Mouse (Mus musculus): ENCODE results near the gene Il4i1. TPM values are rescaled to one million over a fixed set of nuclear protein-coding genes. Genes with fewer than 3 reads are reported as not detected.
A peak's percentile ranks its signal among the peaks of the same experiment; 100 is the strongest.

Gene Il4i1
- polyA plus RNA-seq, 1 experiment, result 71.7 TPM

DNA sequence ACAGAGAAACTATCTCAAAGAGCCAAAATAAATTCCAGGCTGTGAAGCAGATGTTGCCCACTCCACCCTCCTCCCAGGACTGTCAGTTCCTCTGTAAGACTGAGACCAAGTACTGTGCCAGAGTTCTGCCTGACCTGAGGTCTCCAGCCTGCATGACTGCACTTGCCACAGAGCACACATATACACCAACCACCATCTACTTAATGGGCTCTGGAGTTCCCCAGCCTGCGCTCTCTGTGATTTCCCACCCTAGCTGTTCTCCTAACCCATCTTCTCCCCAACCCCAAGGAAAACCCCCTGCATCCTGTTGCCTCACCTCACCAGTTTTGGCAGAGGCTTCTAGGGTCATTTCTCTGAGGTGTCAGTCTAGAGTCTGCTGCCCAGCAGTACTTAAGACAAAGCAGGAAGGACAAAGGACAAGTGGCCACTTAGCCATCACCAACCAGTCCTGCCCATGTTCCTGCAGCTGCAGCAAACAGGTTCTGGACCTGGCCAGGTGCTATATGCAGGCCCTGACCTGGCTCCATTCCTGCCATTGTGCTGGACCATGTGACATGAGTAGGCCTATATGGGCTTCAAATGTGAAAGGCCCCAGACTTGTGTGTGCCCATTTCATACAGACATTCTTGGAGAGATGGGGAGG, 19.3 kb downstream of the Il4i1 start:
- peaks cover 11% of the 10 kb centered on the region for H3K4me1 ChIP-seq (replicated peaks; ENCODE audit: control insufficient read depth, insufficient read depth, low read length)
- H3K27me3 ChIP-seq (ENCODE audit: control insufficient read depth, insufficient read depth, low read length), result peaks cover 2% of the 10 kb centered on the region; the same call in 1 of the 2 replicates
- H3K4me3 ChIP-seq (ENCODE audit: control insufficient read depth, insufficient read depth, low read length), result no peak overlapping the region
- TF ChIP-seq POLR2A (IDR thresholded peaks at IDR 0.05; ENCODE audit: control insufficient read depth, extremely low read depth, insufficient read depth, low read length, poor library complexity), result no peak
- peaks cover 11% of the 10 kb centered on the region for H3K36me3 ChIP-seq (ENCODE audit: control insufficient read depth, insufficient read depth, low read length)
- no peak for DNase-seq
- 92% methylated on average over 1 of the region's 1 CpGs for WGBS
- H3K27ac ChIP-seq (ENCODE audit: control insufficient read depth, insufficient read depth, low read length), result no peak overlapping the region

DNA sequence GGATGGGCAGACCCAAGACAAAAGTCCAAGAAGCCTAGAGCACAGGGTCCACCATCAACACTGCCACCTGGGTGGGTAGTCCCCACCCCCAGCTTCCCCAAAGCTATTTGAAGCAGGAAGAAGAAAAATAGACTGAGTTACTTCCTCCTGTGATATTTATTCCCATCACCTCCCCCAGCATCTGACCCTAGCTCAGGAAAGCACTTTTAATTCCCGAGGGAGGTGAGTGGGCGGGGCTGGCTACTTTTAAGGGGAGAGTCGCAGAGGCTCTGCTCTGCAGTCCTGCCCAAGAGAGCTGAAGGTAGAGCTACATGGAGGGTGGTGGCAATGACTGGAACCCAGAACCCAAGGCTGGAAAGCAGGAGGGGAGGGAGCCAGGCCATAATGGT, 19.8 kb downstream of the Il4i1 start:
- TF ChIP-seq CTCF (IDR thresholded peaks at IDR 0.05; ENCODE audit: borderline replicate concordance, control insufficient read depth, extremely low read depth, insufficient read depth, low read length, poor library complexity) (no peak), POLR2A (IDR thresholded peaks at IDR 0.05; ENCODE audit: control insufficient read depth, extremely low read depth, insufficient read depth, low read length, poor library complexity) (no peak)
- Histone ChIP-seq H3K27me3 (ENCODE audit: control insufficient read depth, insufficient read depth, low read length) (peaks cover 2% of the 10 kb centered on the region; the same call in 1 of the 2 replicates), H3K27ac (ENCODE audit: control insufficient read depth, insufficient read depth, low read length) (no peak overlapping the region), H3K4me1 (replicated peaks; ENCODE audit: control insufficient read depth, insufficient read depth, low read length) (peaks cover 11% of the 10 kb centered on the region), H3K36me3 (ENCODE audit: control insufficient read depth, insufficient read depth, low read length) (peaks cover 9% of the 10 kb centered on the region), H3K4me3 (ENCODE audit: control insufficient read depth, insufficient read depth, low read length) (peak overlapping the region; percentile 19; the same call in 1 of the 2 replicates)
- no peak for DNase-seq
- WGBS, result 58% methylated on average over 3 of the region's 3 CpGs

DNA sequence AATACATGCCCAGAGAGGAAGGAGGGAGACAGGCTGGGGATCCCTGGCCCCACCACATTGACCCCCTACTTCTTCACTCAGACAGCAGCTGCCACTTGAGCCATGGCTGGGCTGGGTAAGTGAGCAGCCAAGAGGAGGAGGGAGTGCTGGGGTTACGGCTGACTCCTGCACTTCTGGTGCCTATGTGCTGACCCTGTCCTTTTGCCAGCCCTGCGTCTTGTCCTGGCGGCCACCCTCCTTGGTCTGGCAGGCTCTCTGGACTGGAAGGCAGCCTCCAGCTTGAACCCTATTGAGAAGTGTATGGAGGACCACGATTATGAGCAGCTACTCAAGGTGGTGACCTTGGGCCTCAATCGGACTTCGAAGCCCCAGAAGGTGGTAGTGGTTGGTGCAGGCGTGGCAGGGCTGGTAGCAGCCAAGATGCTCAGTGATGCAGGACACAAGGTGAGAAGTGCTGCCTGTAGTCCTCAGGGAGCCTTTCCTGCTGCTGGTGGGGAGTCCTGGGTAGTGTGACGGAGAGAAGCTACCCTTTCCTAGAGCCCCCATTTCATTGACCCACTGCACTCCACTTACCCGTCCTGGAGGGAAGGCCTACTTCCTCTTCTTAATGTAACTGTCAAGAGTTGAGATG, 20.4 kb downstream of the Il4i1 start:
- Histone ChIP-seq H3K4me3 (ENCODE audit: control insufficient read depth, insufficient read depth, low read length) (peak overlapping the region; percentile 19; the same call in 1 of the 2 replicates), H3K36me3 (ENCODE audit: control insufficient read depth, insufficient read depth, low read length) (peaks cover 3% of the 10 kb centered on the region), H3K27me3 (ENCODE audit: control insufficient read depth, insufficient read depth, low read length) (peaks cover 2% of the 10 kb centered on the region; the same call in 1 of the 2 replicates), H3K27ac (ENCODE audit: control insufficient read depth, insufficient read depth, low read length) (no peak overlapping the region), H3K4me1 (replicated peaks; ENCODE audit: control insufficient read depth, insufficient read depth, low read length) (peaks cover 11% of the 10 kb centered on the region)
- DNase-seq, result no peak
- WGBS, result 90% methylated on average over 9 of the region's 9 CpGs
- TF ChIP-seq CTCF (IDR thresholded peaks at IDR 0.05; ENCODE audit: borderline replicate concordance, control insufficient read depth, extremely low read depth, insufficient read depth, low read length, poor library complexity) (no peak), POLR2A (IDR thresholded peaks at IDR 0.05; ENCODE audit: control insufficient read depth, extremely low read depth, insufficient read depth, low read length, poor library complexity) (no peak)

DNA sequence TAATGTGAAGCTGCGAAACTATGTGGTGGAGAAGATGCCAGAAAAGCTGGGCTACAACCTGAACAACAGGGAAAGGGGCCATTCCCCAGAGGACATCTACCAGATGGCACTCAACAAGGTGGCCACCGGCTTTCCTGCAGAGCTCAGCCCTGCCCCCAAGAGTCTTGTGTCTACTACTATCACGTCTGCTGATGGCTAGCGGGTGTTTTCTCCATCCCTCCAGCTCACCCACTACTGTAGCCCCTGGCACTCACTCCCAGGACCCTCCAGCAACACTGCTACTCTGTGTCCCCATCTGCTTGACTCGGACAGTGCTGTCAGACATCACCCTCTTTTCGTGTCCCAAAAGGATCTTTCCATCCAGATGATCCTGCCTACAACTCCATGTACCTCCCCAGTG, 21.9 kb downstream of the Il4i1 start:
- Histone ChIP-seq H3K27me3 (ENCODE audit: control insufficient read depth, insufficient read depth, low read length) (peaks cover 2% of the 10 kb centered on the region; the same call in 1 of the 2 replicates), H3K4me3 (ENCODE audit: control insufficient read depth, insufficient read depth, low read length) (no peak overlapping the region), H3K36me3 (ENCODE audit: control insufficient read depth, insufficient read depth, low read length) (peaks cover 14% of the 10 kb centered on the region), H3K4me1 (replicated peaks; ENCODE audit: control insufficient read depth, insufficient read depth, low read length) (peaks cover 11% of the 10 kb centered on the region), H3K27ac (ENCODE audit: control insufficient read depth, insufficient read depth, low read length) (no peak overlapping the region)
- DNase-seq, result no peak
- TF ChIP-seq POLR2A (IDR thresholded peaks at IDR 0.05; ENCODE audit: control insufficient read depth, extremely low read depth, insufficient read depth, low read length, poor library complexity), result no peak
- TF ChIP-seq CTCF (IDR thresholded peaks at IDR 0.05; ENCODE audit: borderline replicate concordance, control insufficient read depth, extremely low read depth, insufficient read depth, low read length, poor library complexity), result no peak
- 97% methylated on average over 6 of the region's 6 CpGs for WGBS

DNA sequence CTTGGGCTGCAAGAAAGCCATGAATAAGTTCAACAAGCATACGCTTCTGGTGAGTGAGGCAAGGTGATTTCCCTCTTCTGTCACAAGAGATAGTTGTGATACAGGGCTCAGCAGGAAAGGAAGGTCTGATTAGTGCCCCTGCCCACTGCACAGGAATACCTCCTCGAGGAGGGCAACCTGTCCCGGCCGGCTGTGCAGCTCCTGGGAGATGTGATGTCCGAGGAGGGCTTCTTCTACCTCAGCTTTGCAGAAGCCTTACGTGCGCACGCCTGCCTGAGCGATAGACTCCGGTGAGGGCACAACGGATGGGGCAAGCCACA, 22.9 kb downstream of the Il4i1 start:
- no peak for DNase-seq
- TF ChIP-seq POLR2A (IDR thresholded peaks at IDR 0.05; ENCODE audit: control insufficient read depth, extremely low read depth, insufficient read depth, low read length, poor library complexity) (no peak), CTCF (IDR thresholded peaks at IDR 0.05; ENCODE audit: borderline replicate concordance, control insufficient read depth, extremely low read depth, insufficient read depth, low read length, poor library complexity) (no peak)
- peaks cover 21% of the 10 kb centered on the region for H3K36me3 ChIP-seq (ENCODE audit: control insufficient read depth, insufficient read depth, low read length)
- 19% methylated on average over 11 of the region's 11 CpGs for WGBS
- peaks cover 11% of the 10 kb centered on the region for H3K4me1 ChIP-seq (replicated peaks; ENCODE audit: control insufficient read depth, insufficient read depth, low read length)
- peak overlapping the region; percentile 0; the same call in 1 of the 2 replicates for H3K4me3 ChIP-seq (ENCODE audit: control insufficient read depth, insufficient read depth, low read length)
- H3K27me3 ChIP-seq (ENCODE audit: control insufficient read depth, insufficient read depth, low read length), result peaks cover 2% of the 10 kb centered on the region; the same call in 1 of the 2 replicates
- H3K27ac ChIP-seq (ENCODE audit: control insufficient read depth, insufficient read depth, low read length), result no peak overlapping the region

DNA sequence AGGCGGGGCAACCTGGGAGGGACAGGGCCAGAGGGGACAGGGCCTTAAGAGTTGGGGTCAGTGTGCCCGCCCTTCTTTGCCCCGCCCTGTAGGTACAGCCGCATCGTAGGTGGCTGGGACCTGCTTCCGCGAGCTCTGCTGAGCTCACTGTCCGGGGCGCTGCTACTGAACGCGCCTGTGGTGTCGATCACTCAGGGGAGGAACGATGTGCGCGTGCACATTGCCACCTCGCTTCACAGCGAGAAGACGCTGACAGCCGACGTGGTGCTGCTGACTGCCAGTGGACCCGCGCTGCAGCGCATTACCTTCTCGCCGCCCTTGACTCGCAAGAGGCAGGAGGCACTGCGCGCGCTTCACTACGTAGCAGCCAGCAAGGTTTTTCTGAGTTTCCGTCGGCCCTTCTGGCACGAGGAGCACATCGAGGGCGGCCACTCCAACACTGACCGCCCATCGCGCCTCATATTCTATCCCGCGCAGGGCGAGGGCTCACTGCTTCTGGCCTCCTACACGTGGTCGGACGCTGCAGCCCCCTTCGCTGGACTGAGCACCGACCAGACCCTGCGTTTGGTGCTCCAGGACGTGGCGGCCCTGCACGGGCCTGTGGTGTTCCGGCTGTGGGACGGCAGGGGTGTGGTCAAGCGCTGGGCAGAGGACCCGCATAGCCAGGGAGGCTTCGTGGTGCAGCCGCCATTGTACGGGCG, 23.5 kb downstream of the Il4i1 start:
- Histone ChIP-seq H3K4me3 (ENCODE audit: control insufficient read depth, insufficient read depth, low read length) (peak overlapping the region; percentile 0), H3K27me3 (ENCODE audit: control insufficient read depth, insufficient read depth, low read length) (peaks cover 2% of the 10 kb centered on the region; the same call in 1 of the 2 replicates), H3K27ac (ENCODE audit: control insufficient read depth, insufficient read depth, low read length) (no peak overlapping the region), H3K4me1 (replicated peaks; ENCODE audit: control insufficient read depth, insufficient read depth, low read length) (peaks cover 11% of the 10 kb centered on the region), H3K36me3 (ENCODE audit: control insufficient read depth, insufficient read depth, low read length) (peaks cover 23% of the 10 kb centered on the region)
- no peak for TF ChIP-seq POLR2A (IDR thresholded peaks at IDR 0.05; ENCODE audit: control insufficient read depth, extremely low read depth, insufficient read depth, low read length, poor library complexity)
- no peak for TF ChIP-seq CTCF (IDR thresholded peaks at IDR 0.05; ENCODE audit: borderline replicate concordance, control insufficient read depth, extremely low read depth, insufficient read depth, low read length, poor library complexity)
- peak; percentile 41 for DNase-seq
- WGBS, result 7% methylated on average over 58 of the region's 58 CpGs
